Mouse (Mus musculus): ENCODE measurements around the gene Ddah1.

DNA sequence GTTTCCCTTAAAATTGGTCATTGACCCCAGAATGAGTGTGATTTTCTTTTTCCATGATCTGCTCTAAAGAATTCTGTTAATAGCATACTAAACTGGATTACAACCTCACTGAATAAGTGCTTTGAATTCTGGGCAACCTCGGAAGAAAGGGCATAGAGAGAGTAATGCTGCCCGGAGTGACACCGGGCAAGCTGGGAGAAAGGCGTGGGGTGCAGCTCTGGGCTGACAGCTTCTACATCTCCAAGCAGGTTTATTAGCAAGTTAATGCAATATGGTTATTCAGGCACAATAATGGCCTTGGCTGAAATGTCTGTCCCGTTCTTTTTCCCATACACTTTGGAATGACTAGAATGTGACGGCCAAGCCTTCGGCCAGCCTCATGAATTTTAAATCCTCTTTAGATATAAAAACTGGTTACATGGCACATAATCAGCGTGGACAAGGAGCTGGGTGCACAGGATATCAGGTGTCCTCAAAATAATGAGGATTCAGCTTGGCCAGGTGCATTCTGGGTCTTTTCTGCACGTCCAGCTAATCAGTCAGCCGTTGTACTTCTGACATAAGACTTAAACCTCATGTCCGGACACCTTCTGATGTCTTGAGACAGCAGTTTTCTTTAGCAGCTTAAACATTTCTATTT is 67.1 kb downstream of the Ddah1 start:
- TF ChIP-seq POLR2A (IDR thresholded peaks at IDR 0.05; ENCODE audit: borderline replicate concordance, extremely low read depth, insufficient read depth, insufficient read length, poor library complexity, severe bottlenecking) (no peak), CTCF (IDR thresholded peaks at IDR 0.05; ENCODE audit: borderline replicate concordance, extremely low read depth, insufficient read depth, insufficient read length) (no peak)

Data from brain, embryonic 14.5 days (tissue).